Mouse (Mus musculus) intestine, embryonic 14.5 days (tissue): Measurements from ENCODE around the gene Psmd10. TPM values are rescaled to one million over a fixed set of nuclear protein-coding genes. Genes with fewer than 3 reads are reported as not detected.
A peak's percentile ranks its signal among the peaks of the same experiment; 100 is the strongest.

Experiments
- ATAC-seq: fragments of 200-750 bp; cut with Nextera tagmentation; replicated peaks from 2 replicates; pipeline ENCODE4 v1.8.0; 2017; ENCODE audit warnings: low read depth, moderate number of reproducible peaks, moderate TSS enrichment, moderate library complexity; ENCODE audit not compliant: low FRiP score, low TSS enrichment
- DNase-seq: peaks from one replicate; pipeline ENCODE4 v3.0.0-alpha.2; 2018; ENCODE audit warnings: low spot score
- H3K27ac ChIP-seq: fragments of 300-500 bp; sonication (generic); 2 replicates; pipeline ENCODE4 v1.5.1; 2014; ENCODE audit warnings: low read depth, mild to moderate bottlenecking, control low read depth
- H3K27me3 ChIP-seq: fragments of 300-500 bp; sonication (generic); replicated peaks from 2 replicates; pipeline ENCODE4 v1.6.1; 2014; ENCODE audit warnings: low read length, control low read depth; ENCODE audit not compliant: control insufficient read depth, insufficient read depth
- H3K36me3 ChIP-seq: fragments of 300-500 bp; sonication (generic); 2 replicates; pipeline ENCODE4 v1.6.1; 2014; ENCODE audit warnings: low read length, control low read depth; ENCODE audit not compliant: control insufficient read depth, insufficient read depth
- H3K4me1 ChIP-seq: fragments of 300-500 bp; sonication (generic); replicated peaks from 2 replicates; pipeline ENCODE4 v1.6.1; 2014; ENCODE audit warnings: low read length, control low read depth, mixed read lengths; ENCODE audit not compliant: control insufficient read depth, insufficient read depth
- H3K4me2 ChIP-seq: fragments of 300-500 bp; sonication (generic); 2 replicates; pipeline ENCODE4 v1.6.1; 2014; ENCODE audit warnings: low read length
- H3K4me3 ChIP-seq: fragments of 300-500 bp; sonication (generic); 2 replicates; pipeline ENCODE4 v1.5.1; 2014; ENCODE audit warnings: low read depth, low read length, control low read depth, mixed read lengths
- H3K9ac ChIP-seq: fragments of 300-500 bp; sonication (generic); 2 replicates; pipeline ENCODE4 v1.6.1; 2014; ENCODE audit warnings: mild to moderate bottlenecking, low read length
- H3K9me3 ChIP-seq: fragments of 300-500 bp; sonication (generic); 2 replicates; pipeline ENCODE4 v1.6.1; 2016; ENCODE audit warnings: low read length, control low read depth; ENCODE audit not compliant: control insufficient read depth
- WGBS: fragments of 180-500 bp; shearing (Covaris S2); extraction: QIAGEN DNeasy Blood & Tissue Kit; methylation state at CpG from one replicate; pipeline ENCODE4 v1.1.7; 2014; 5-methylcytosine and 5-hydroxymethylcytosine counted together
- polyA plus RNA-seq: library from polyadenylated mRNA; unstranded; fragments of >200 nt; fragmentation: Nextera tagmentation; extraction: Ambion mirVana; gene quantifications from 2 replicates; pipeline ENCODE4 v1.2.1, GENCODE M21; 2014

The Psmd10 gene
- polyA plus RNA-seq = 41.3 and 41.6 TPM in 2 replicates

DNA sequence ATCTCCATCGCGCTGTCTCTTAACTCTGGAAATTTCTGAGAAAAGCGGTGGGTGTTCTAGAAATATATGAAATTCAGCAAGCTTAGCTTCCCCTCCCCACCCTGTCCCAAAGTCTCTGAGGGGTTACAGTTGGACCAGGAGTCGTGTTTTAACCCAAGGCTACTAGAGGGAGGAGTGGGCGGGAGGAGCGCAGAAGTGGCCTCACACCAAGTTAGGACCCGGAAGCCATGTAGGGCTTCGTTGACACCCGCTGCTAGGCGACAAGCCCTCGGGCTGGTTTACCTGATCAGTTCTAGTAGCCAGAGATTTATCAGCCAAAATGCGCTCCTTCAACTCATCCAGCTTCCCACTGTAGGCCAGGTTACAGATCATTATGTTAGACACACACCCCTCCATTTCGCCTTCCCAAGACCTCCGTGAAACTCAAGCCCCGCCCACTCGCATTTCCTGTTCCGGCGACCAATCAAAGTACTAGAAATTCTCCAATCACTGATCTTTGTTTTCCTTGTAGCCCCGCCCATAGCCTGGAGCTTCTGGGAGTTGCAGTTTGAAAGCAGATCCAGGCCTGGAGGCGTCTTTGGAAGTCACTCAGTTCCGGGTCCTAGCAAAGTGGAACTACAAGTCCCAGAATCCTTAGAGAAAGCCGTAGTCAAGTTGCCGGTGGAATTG is at the start of gene Psmd10, which contains the start of gene Atg4a:
Gene Psmd10, minus strand, starts transcription at position 457 of the 669 bp plus-strand sequence.
Gene Atg4a, plus strand, starts transcription at position 636 of the 669 bp plus-strand sequence.
- H3K4me3 ChIP-seq = peak within 1 kb of the TSS; percentile 47
- no peaks in the 10 kb centered on the region for H3K4me1 ChIP-seq
- no peaks in the 10 kb centered on the region for H3K27me3 ChIP-seq
- WGBS = 17% methylated on average over 23 of the region's 23 CpGs
- DNase-seq = peak; percentile 86
- peak; percentile 98 for ATAC-seq
- peak within 1 kb of the TSS; percentile 47 for H3K9ac ChIP-seq
- H3K9me3 ChIP-seq = no peaks in the 10 kb centered on the region
- H3K27ac ChIP-seq = no peak within 1 kb of the TSS
- H3K4me2 ChIP-seq = peak within 1 kb of the TSS; percentile 51
- no peaks in the 10 kb centered on the region for H3K36me3 ChIP-seq

DNA sequence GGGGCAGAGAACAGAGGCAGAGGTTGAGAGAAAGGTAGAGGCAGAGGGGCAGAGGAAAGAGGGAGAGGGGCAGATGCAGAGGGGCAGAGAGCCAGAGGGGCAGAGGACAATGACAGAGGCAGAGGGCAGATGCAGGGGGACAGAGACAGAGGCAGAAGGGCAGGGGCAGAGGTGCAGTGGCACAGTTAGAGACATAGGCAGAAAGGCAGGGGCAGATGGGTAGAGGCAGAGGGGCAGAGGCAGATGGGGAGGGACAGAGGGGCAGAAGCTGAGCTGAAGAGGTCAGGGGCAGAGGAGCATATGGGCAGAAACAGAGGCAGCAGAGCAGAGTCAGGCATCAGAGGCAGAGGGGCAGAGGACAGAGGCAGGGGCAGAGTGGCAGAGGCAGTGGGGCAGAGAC is 42.4 kb upstream of the Psmd10 start:
- H3K4me2 ChIP-seq = no peak overlapping the region
- no peaks in the 10 kb centered on the region for H3K36me3 ChIP-seq
- no peak overlapping the region for H3K4me3 ChIP-seq
- H3K27me3 ChIP-seq = 0 out of 2 replicates have a peak, but pooled peaks cover 5% of the 10 kb centered on the region
- DNase-seq (no peak), ATAC-seq (no peak)
- no peaks in the 10 kb centered on the region for H3K4me1 ChIP-seq
- no peaks in the 10 kb centered on the region for H3K9me3 ChIP-seq
- no peak overlapping the region for H3K9ac ChIP-seq
- H3K27ac ChIP-seq = no peak overlapping the region

DNA sequence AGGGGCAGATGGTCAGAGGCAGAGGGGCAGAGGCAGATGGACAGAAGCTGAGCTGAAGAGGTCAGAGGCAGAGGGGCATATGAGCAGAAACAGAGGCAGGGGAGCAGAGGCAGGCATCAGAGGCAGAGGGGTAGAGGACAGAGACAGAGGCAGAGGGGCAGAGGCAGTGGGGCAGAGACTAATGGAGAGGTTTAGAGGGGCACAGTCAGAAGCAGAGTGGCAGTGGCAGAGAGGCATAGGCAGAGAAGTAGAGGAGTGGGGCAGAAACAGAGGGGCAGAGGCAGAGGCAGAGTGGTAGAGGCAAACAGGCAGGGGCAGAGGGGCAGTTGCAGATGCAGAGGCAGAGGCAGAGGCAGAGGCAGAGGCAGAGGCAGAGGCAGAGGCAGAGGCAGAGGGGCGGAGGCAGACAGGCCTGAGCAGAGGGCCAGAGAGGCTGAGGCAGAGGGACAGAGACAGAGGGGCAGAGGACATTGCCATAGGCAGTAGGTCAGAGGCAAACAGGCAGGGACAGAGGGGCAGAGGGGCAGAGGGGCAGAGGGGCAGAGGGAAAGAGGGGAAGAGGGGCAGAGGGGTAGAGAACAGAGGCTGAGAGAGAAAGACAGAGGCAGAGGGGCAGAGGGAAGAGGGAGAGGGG is 41.5 kb upstream of the Psmd10 start:
- no peak for ATAC-seq
- Histone ChIP-seq H3K27me3 (peaks cover 5% of the 10 kb centered on the region; the same call in 1 of the 2 replicates), H3K36me3 (no peaks in the 10 kb centered on the region), H3K4me3 (no peak overlapping the region), H3K4me1 (no peaks in the 10 kb centered on the region), H3K9me3 (no peaks in the 10 kb centered on the region), H3K9ac (no peak overlapping the region), H3K27ac (no peak overlapping the region), H3K4me2 (no peak overlapping the region)
- no peak for DNase-seq
- WGBS = 86% methylated on average over 1 of the region's 1 CpGs

DNA sequence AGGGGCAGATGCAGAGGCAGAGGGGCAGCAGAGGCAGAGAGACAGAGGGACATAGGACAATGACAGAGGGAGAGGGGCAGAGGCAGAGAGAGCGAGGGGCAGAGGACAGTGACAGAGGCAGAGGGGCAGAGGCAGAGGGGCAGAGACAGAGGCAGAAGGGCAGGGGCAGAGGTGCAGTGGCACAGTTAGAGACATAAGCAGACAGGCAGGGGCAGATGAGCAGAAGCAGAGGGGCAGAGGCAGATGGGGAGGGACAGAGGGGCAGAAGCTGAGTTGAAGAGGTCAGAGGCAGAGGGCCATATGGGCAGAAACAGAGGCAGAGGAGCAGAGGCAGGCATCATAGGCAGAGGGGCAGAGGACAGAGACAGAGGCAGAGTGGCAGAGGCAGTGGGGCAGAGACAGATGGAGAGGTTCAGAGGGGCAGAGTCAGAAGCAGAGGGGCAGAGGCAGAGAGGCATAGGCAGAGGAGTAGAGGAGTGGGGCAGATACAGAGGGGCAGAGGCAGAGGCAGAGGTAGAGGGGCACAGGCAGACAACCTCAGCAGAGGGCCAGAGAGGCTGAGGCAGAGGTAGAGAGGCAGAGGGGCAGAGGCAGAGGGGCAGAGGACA is 40.5 kb upstream of the Psmd10 start:
- Histone ChIP-seq H3K9ac (no peak overlapping the region), H3K27me3 (peaks cover 5% of the 10 kb centered on the region; the same call in 1 of the 2 replicates), H3K36me3 (no peaks in the 10 kb centered on the region), H3K9me3 (no peaks in the 10 kb centered on the region), H3K4me2 (no peak overlapping the region), H3K27ac (no peak overlapping the region), H3K4me3 (no peak overlapping the region), H3K4me1 (no peaks in the 10 kb centered on the region)
- no peak for ATAC-seq
- 80% methylated on average over 1 of the region's 1 CpGs for WGBS
- DNase-seq = no peak

DNA sequence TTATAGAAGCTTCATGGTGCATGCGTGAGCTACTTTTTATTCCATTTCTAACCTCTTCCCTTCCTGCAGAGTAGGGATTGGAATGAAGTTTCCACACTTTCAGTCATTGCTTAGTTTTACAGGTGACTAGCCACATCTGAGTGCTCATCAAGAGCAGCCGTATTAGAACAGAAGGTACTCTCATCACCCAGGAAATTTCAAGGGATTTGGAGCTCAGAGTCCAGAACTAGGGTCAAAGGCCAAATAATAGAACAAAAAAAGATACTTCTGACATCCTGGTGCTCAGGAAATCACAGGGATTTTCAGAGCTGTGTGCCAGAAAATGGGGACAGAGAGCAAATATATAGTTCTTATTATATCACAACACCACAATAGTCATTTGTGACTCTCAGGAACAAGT is 28.7 kb upstream of the Psmd10 start:
- Histone ChIP-seq H3K4me2 (no peak overlapping the region), H3K36me3 (no peaks in the 10 kb centered on the region), H3K27me3 (peaks cover 30% of the 10 kb centered on the region), H3K9ac (no peak overlapping the region), H3K9me3 (no peaks in the 10 kb centered on the region), H3K4me1 (no peaks in the 10 kb centered on the region), H3K27ac (no peak overlapping the region), H3K4me3 (no peak overlapping the region)
- 86% methylated on average over 2 of the region's 2 CpGs for WGBS
- DNase-seq (no peak), ATAC-seq (no peak)

DNA sequence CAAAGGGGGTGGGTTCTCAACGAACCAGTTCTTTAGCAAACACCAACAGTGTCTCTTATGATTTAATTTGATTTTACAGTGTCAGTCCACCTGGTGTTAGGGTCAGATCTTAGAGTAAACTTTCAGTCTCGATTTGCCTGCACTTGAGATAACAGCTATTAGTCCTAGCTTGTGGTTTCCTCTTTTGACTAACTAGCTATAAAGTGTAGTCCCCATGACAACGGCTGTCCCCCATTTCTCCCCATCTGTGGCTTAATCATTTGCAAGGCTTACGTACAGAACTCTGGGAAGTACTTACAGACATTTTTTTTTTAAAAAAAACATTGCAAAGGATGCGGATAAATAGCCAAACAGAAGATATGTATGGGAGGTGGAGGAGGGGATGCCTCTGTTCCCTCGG is 28.3 kb upstream of the Psmd10 start:
- Histone ChIP-seq H3K27ac (no peak overlapping the region), H3K4me1 (no peaks in the 10 kb centered on the region), H3K4me2 (no peak overlapping the region), H3K9ac (no peak overlapping the region), H3K27me3 (peaks cover 28% of the 10 kb centered on the region), H3K4me3 (no peak overlapping the region), H3K9me3 (no peaks in the 10 kb centered on the region), H3K36me3 (no peaks in the 10 kb centered on the region)
- DNase-seq (no peak), ATAC-seq (no peak)
- WGBS = 48% methylated on average over 6 of the region's 6 CpGs

DNA sequence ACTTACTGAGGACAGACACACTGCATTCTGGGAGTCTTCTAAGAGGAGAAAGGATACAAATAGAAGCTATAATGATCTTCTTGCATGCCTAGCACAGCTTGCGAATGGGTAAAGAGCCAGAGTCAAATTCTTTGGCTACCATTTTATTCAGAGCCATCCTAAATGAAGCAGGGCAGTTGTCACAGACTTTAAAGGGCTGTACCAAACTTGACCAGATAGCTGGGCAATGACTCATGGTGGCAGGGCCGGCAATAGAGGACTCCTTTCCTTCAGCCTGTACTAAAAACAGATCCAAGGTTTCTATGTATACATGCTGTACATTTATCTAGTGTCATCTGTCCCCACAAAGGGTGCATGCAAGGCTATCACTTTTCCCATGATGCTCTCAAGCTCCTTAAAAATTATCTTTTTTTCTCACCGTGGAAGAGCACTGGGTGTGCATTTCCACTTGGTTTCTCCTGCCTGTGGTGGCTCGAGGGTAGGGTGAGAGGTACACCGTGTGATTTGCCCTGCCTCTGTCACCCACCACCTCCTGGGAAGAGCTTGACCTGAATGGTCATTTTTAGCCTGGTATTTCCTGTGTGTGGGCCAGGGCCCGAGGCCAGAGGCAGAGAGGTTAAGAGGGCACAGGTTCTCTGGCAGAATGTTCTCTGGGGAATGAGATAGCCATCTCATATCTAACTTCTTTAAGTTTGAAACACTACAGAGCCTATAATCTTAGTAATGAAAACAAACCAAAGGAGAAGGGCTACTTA is 26.9 kb upstream of the Psmd10 start:
- no peak overlapping the region for H3K27ac ChIP-seq
- 48% methylated on average over 6 of the region's 6 CpGs for WGBS
- ATAC-seq = no peak

DNA sequence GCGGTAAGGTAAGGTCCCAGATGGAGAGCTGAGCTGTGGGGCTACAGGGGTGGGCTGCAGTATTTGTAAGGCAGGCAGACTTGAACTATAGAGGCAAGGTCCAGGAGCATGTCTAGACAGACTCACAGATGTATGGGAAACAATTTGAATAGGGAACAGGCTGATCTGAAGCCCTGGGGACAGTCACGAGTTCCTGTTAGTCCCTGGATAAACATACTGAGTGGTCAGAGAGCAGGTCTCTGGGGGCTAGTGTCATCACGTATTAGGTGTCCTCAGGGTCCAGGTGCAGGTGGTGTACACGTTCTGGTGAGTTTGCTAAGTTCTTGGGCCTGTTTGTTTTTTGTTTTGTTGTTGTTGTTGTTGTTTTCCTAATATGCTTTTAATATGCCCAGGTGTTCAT is 23.6 kb upstream of the Psmd10 start:
- WGBS = 62% methylated on average over 4 of the region's 4 CpGs
- Histone ChIP-seq H3K27ac (no peak overlapping the region), H3K27me3 (0 out of 2 replicates have a peak, but pooled peaks cover 17% of the 10 kb centered on the region), H3K9ac (no peak overlapping the region), H3K4me1 (no peaks in the 10 kb centered on the region), H3K9me3 (no peaks in the 10 kb centered on the region), H3K4me2 (no peak overlapping the region), H3K4me3 (no peak overlapping the region), H3K36me3 (no peaks in the 10 kb centered on the region)
- no peak for ATAC-seq
- DNase-seq = no peak

More for the DNA sequence above, 26.9 kb upstream of the Psmd10 start:
- no peaks in the 10 kb centered on the region for H3K4me1 ChIP-seq
- H3K9ac ChIP-seq = no peak overlapping the region
- H3K4me3 ChIP-seq = no peak overlapping the region
- peaks cover 32% of the 10 kb centered on the region for H3K27me3 ChIP-seq
- no peaks in the 10 kb centered on the region for H3K36me3 ChIP-seq
- H3K4me2 ChIP-seq = no peak overlapping the region
- no peak for DNase-seq
- no peaks in the 10 kb centered on the region for H3K9me3 ChIP-seq
